ENCODE assay signal across 1 mouse cellular context in genomic region chr11:22512038-22513001, GRCm38 (mm10).
TF ChIP-seq lines count a peak whose summit lies in the region.

TSS of gene Tmem17 (plus strand) at chr11:22512088.

TF ChIP-seq in CH12.LX, 34 proteins besides CTCF, POLR2A, EP300 and RAD21 (continued from another document):
- TF ChIP-seq JUND (conservative IDR thresholded peaks at IDR 0.05; ENCODE audit: low read depth, low read length) (no peak), RCOR1 (conservative IDR thresholded peaks at IDR 0.05; ENCODE audit: low read depth, low read length) (peak; percentile 66), ETS1 (conservative IDR thresholded peaks at IDR 0.05; ENCODE audit: low read depth, low read length) (peak; percentile 53), MEF2A (IDR thresholded peaks at IDR 0.05; ENCODE audit: borderline replicate concordance, low read depth, low read length) (0 out of 2 replicates have a peak, but pooled peaks have one; percentile 36), MAZ (IDR thresholded peaks at IDR 0.05; ENCODE audit: low read depth, low read length) (no peak), CHD2 (IDR thresholded peaks at IDR 0.05; ENCODE audit: low read length) (peak; percentile 51; the same call in 1 of the 2 replicates), E2F4 (IDR thresholded peaks at IDR 0.05; ENCODE audit: insufficient replicate concordance, low read depth, low read length) (no peak), GABPA (IDR thresholded peaks at IDR 0.05; ENCODE audit: insufficient replicate concordance, low read depth, low read length) (no peak), SMC3 (IDR thresholded peaks at IDR 0.05; ENCODE audit: low read depth, low read length) (no peak; the same call in 1 of the 2 replicates), KAT2A (IDR thresholded peaks at IDR 0.05; ENCODE audit: insufficient replicate concordance, low read length) (peak; percentile 78; the same call in 1 of the 2 replicates), POLR2AphosphoS2 (IDR thresholded peaks at IDR 0.05; ENCODE audit: low read depth, low read length) (no peak), JUN (IDR thresholded peaks at IDR 0.05; ENCODE audit: insufficient read depth, low read depth, low read length) (no peak), SIN3A (IDR thresholded peaks at IDR 0.05; ENCODE audit: low read length) (peak; percentile 83), BHLHE40 (IDR thresholded peaks at IDR 0.05; ENCODE audit: low read depth, low read length) (no peak; the same call in 1 of the 2 replicates), MAFK (IDR thresholded peaks at IDR 0.05; ENCODE audit: insufficient replicate concordance, low read length) (0 out of 2 replicates have a peak, but pooled peaks have one; percentile 17), ZC3H11A (IDR thresholded peaks at IDR 0.05; ENCODE audit: low read depth, low read length) (no peak), NELFE (IDR thresholded peaks at IDR 0.05; ENCODE audit: low read depth, low read length) (0 out of 2 replicates have a peak, but pooled peaks have one; percentile 72), ZNF384 (IDR thresholded peaks at IDR 0.05; ENCODE audit: low read depth, low read length) (no peak)
